Mouse (Mus musculus) thymus, postnatal 10 days (tissue): ENCODE measurements at regions not wholly inside any gene's neighbourhood (a gene's known extent, or its start where the extent isn't known, plus 50 kb on each side); places are given as distances from the start of the nearest gene placed in this dataset.
"Not testable (repeated sequence)": the region's sequence is repeated elsewhere in the genome, so short reads cannot be mapped to it uniquely, and the experiment has no call there.

Experiments
- DNase-seq, 2 experiments: peaks; one replicate each; pipeline ENCODE4 v3.0.0; 2021; ENCODE audit warnings: low spot score in 2 of 2

DNA sequence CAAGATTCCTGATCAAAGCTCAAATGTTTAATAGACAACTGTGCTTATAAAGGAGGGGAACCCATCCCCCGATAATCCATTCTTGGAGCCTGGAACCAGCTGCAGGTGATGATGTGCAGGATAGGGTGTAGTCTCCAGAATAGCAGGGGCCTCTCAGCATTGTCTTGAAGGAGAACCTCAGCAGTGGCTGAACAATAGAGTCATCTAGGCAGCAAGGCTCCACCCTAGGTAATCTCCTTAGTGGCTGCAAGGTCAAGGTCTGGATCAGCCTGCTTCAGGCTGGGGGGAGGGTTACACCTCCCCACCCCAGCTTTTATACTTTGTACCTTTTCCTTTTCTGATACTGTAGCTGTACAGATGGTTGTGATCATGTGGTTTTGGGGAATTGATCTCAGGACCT lies 116.8 kb upstream of the Mettl4 start:
- no peak for DNase-seq

GRCm38 (mm10) chr17:94864531-94865318 lies 114.9 kb upstream of the Mettl4 start:
- DNase-seq = peak; percentile 67 to 69

- not testable (repeated sequence) for DNase-seq
These were observed 104.9 kb upstream of the Mettl4 start for GRCm38 (mm10) chr17:94854698-94855097.

GRCm38 (mm10) chr17:94834446-94835117 lies 84.8 kb upstream of the Mettl4 start:
- DNase-seq = peak; percentile 72 to 75

DNA sequence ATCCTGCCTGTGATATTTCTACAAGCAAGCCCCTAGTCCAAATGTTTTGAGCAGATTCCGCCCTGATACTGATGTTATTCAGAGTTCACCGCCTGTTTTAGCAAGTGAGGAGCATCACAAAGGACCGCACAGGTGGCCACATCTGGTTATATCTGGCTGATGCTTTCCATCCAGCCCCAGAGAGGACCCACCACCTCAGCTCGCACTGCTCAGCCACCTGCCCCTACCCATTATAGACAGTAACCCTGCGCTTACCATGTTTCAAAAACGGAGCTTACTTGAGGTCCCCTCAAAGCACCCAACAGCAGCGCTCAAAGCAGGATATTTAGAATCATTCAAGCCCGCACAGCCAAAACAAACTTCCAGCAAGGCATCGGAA lies 84.2 kb upstream of the Mettl4 start:
- DNase-seq = not testable (repeated sequence)

- not testable (repeated sequence) for DNase-seq
These were observed 76.6 kb upstream of the Mettl4 start for GRCm38 (mm10) chr17:94826415-94826814.

DNA sequence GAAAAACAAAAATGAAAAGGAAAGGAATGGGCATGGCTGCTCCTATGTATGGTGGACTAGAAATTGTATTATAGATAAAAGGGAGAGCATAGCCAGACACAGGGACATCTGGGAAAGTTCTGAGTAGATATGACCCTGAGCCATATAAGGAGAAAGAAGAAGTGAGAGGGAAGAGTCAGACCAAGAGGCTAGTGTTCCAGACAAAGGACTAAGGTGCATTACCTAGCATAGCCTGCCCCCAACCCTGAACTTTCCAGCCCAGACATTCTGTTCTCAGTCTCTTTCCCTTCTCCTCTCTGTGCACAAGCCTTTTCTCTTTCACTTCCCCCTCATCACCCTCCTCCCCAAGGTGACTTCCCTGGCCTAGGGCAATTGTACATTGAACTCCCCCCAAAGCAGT lies 58.9 kb upstream of the Mettl4 start:
- DNase-seq = no peak
